8 mouse cellular contexts compared by ENCODE assay signal in the genomic region with DNA sequence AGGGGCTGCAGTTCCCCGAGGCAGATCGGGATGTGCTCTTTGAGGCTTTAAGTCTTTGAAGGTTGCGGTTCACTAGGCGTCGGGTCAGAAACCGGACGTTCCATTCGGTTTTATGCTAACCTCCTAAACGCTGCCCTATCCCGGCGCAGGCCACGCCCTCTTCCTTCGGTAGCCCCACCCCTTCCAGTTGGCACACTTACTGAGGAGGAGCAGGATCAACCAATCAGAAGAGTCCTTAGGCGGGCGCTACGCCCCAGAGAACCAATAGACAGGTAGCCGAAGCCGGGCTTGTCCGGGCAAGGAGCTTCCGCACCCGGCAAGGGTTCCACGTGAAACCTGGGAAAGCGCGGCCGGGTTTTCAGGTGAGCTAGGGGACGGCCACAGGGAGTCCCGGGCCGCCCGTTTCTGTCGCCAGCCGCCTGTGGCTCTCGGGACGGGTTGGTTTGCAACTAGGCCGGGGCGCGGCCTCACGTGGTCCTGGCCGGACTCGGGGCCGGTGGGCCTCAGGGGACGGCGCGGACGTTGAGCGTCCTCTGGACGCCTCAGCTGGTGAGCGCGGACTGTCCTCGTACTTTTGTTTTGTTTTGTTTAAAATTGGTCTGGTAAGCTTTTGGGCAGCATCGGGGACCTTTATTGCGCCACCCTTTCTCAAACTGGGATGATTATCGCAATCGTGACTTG. TPM values are rescaled to one million over a fixed set of nuclear protein-coding genes. Genes with fewer than 3 reads are reported as not detected.
DNase-seq lines count a peak whose midpoint lies in the region; ATAC-seq and TF ChIP-seq lines count a peak whose summit lies in the region.

A gene (plus strand): TSS at position 202 of the 681 bp plus-strand sequence.

- H3K27me3 ChIP-seq in embryonic facial prominence, embryonic 14.5 days (replicated peaks; ENCODE audit: control insufficient read depth, insufficient read depth, low read length): no peaks in the 10 kb centered on the region
- no peaks in the 10 kb centered on the region for H3K27me3 ChIP-seq in heart, adult 2 months (ENCODE audit: control insufficient read depth, insufficient read depth, low read length)
- H3K27me3 ChIP-seq in limb, embryonic 13.5 days: no peaks in the 10 kb centered on the region
- no peaks in the 10 kb centered on the region for H3K27me3 ChIP-seq in midbrain, embryonic 16.5 days (ENCODE audit: control insufficient read depth, insufficient read depth, low read depth, low read length)

- H3K79me2 ChIP-seq in heart, adult 2 months (replicated peaks; ENCODE audit: control insufficient read depth, insufficient read depth, low read length): no peaks in the 10 kb centered on the region

- DNase-seq in 3T3-L1 (ENCODE audit: low read depth, low spot score): peak; percentile 99
- peak; percentile 92 to 96 for DNase-seq in adrenal gland, postnatal 4 days (ENCODE audit: low spot score in 2 of 2)
- DNase-seq in embryonic facial prominence, embryonic 14.5 days (ENCODE audit: low spot score): peak; percentile 99
- DNase-seq in heart, adult 2 months: peak; percentile 98 to 99
- peak; percentile 100 for DNase-seq in kidney, adult 8-10 months
- DNase-seq in spleen, postnatal 10 days (ENCODE audit: low spot score in 2 of 2): peak; percentile 98 to 100

- H3K36me3 ChIP-seq in embryonic facial prominence, embryonic 14.5 days (ENCODE audit: control insufficient read depth, insufficient read depth, low read length): no peaks in the 10 kb centered on the region
- H3K36me3 ChIP-seq in heart, adult 2 months (ENCODE audit: control insufficient read depth, insufficient read depth, low read length): no peaks in the 10 kb centered on the region
- H3K36me3 ChIP-seq in limb, embryonic 13.5 days: peaks cover 3% of the 10 kb centered on the region
- no peaks in the 10 kb centered on the region for H3K36me3 ChIP-seq in midbrain, embryonic 16.5 days (ENCODE audit: control insufficient read depth, insufficient read depth, low read length)

- peak; percentile 99 for ATAC-seq in embryonic facial prominence, embryonic 14.5 days (ENCODE audit: low read depth)
- ATAC-seq in limb, embryonic 13.5 days (ENCODE audit: low FRiP score, low read depth): peak; percentile 98
- ATAC-seq in midbrain, embryonic 16.5 days: peak; percentile 97

- no peaks in the 10 kb centered on the region for H3K9me3 ChIP-seq in embryonic facial prominence, embryonic 14.5 days (ENCODE audit: control insufficient read depth, low read length)
- no peaks in the 10 kb centered on the region for H3K9me3 ChIP-seq in limb, embryonic 13.5 days
- H3K9me3 ChIP-seq in midbrain, embryonic 16.5 days (replicated peaks; ENCODE audit: control insufficient read depth, low read length, poor library complexity, severe bottlenecking): no peaks in the 10 kb centered on the region

- TF ChIP-seq CTCF in heart, adult 2 months (IDR thresholded peaks at IDR 0.05): no peak

- H3K9ac ChIP-seq in embryonic facial prominence, embryonic 14.5 days (ENCODE audit: low read depth, low read length): peak within 1 kb of the TSS; percentile 70
- H3K9ac ChIP-seq in heart, adult 2 months (ENCODE audit: low read depth, low read length): peak within 1 kb of the TSS; percentile 58
- peak within 1 kb of the TSS; percentile 79 for H3K9ac ChIP-seq in limb, embryonic 13.5 days
- peak within 1 kb of the TSS; percentile 80 for H3K9ac ChIP-seq in midbrain, embryonic 16.5 days (ENCODE audit: low read depth, low read length)

- peaks cover 7% of the 10 kb centered on the region; the same call in 1 of the 2 replicates for H3K4me1 ChIP-seq in embryonic facial prominence, embryonic 14.5 days (ENCODE audit: control insufficient read depth, insufficient read depth, low read length)
- peaks cover 2% of the 10 kb centered on the region; the same call in 1 of the 2 replicates for H3K4me1 ChIP-seq in heart, adult 2 months (ENCODE audit: control insufficient read depth, insufficient read depth, low read length)
- H3K4me1 ChIP-seq in limb, embryonic 13.5 days: peaks cover 20% of the 10 kb centered on the region
- H3K4me1 ChIP-seq in midbrain, embryonic 16.5 days (ENCODE audit: control insufficient read depth, insufficient read depth, low read length): peaks cover 18% of the 10 kb centered on the region

- H3K4me3 ChIP-seq in embryonic facial prominence, embryonic 14.5 days (ENCODE audit: low read depth, low read length): peak within 1 kb of the TSS; percentile 74
- H3K4me3 ChIP-seq in heart, adult 2 months: peak within 1 kb of the TSS; percentile 83
- H3K4me3 ChIP-seq in limb, embryonic 13.5 days: peak within 1 kb of the TSS; percentile 90
- peak within 1 kb of the TSS; percentile 99 for H3K4me3 ChIP-seq in midbrain, embryonic 16.5 days (ENCODE audit: low read depth, low read length)

- peak within 1 kb of the TSS; percentile 75 for H3K4me2 ChIP-seq in embryonic facial prominence, embryonic 14.5 days (ENCODE audit: low read depth, low read length)
- H3K4me2 ChIP-seq in limb, embryonic 13.5 days (replicated peaks): peak within 1 kb of the TSS; percentile 92
- peak within 1 kb of the TSS; percentile 70 for H3K4me2 ChIP-seq in midbrain, embryonic 16.5 days (ENCODE audit: low read length)

- no peak for TF ChIP-seq EP300 in heart, adult 2 months (IDR thresholded peaks at IDR 0.05; ENCODE audit: insufficient read depth, low read depth, low read length)

- no peak within 1 kb of the TSS for H3K27ac ChIP-seq in embryonic facial prominence, embryonic 14.5 days (replicated peaks; ENCODE audit: low read depth, low read length)
- peak within 1 kb of the TSS; percentile 86 for H3K27ac ChIP-seq in heart, adult 2 months
- H3K27ac ChIP-seq in limb, embryonic 13.5 days: no peak within 1 kb of the TSS; the same call in 1 of the 2 replicates
- peak within 1 kb of the TSS; percentile 63; the same call in 1 of the 2 replicates for H3K27ac ChIP-seq in midbrain, embryonic 16.5 days (ENCODE audit: low read length)

- intact Hi-C loops in heart, adult 2 months (cut with DNase I): loop anchor here (2.0 kb wide), 1 partner anchor 49 kb away; a partner anchor contains a TSS

- under 1% methylated on average over 46 of the region's 53 CpGs for WGBS in embryonic facial prominence, embryonic 14.5 days
- 2% methylated on average over 53 of the region's 53 CpGs for WGBS in heart, adult 2 months
- WGBS in limb, embryonic 13.5 days: 2% methylated on average over 53 of the region's 53 CpGs
- under 1% methylated on average over 53 of the region's 53 CpGs for WGBS in midbrain, embryonic 16.5 days

- TF ChIP-seq POLR2A in heart, adult 2 months (IDR thresholded peaks at IDR 0.05; ENCODE audit: insufficient read depth, low read depth, low read length): peak; percentile 79

RNA-seq across cellular contexts. Expression of the gene that starts here (rescaled TPM):
- total RNA-seq in adrenal gland, postnatal 4 days (2021): 10 to 100 TPM; 33.0 to 33.7 TPM
- polyA plus RNA-seq in embryonic facial prominence, embryonic 14.5 days (2014; fragmentation: Nextera tagmentation; extraction: Ambion mirVana): 31.8 and 32.7 TPM in 2 replicates
- total RNA-seq in heart, adult 2 months (2021): 10 to 100 TPM; 33.9 to 39.0 TPM
- polyA plus RNA-seq in heart, adult 2 months (2012; rRNA removed): 23.5 and 31.2 TPM in 2 replicates
- polyA plus RNA-seq in limb, embryonic 13.5 days (2015; fragmentation: Nextera tagmentation; extraction: Ambion mirVana): 41.0 and 42.0 TPM in 2 replicates
- 48.5 and 54.0 TPM in 2 replicates for polyA plus RNA-seq in midbrain, embryonic 16.5 days (2015; fragmentation: Nextera tagmentation; extraction: Ambion mirVana)

Comparison
In these comparisons a context has a peak if more than half of its experiments do, and no peak if none do; other contexts are left out.
1. H3K27ac ChIP-seq: peak in heart, adult 2 months (single experiment) and midbrain, embryonic 16.5 days (single experiment); none in embryonic facial prominence, embryonic 14.5 days (single experiment) and limb, embryonic 13.5 days (single experiment).
2. Peak in every context shown above with its lines, with median percentiles within 50 percentile points of each other: DNase-seq, ATAC-seq, H3K4me2 ChIP-seq, H3K4me3 ChIP-seq and H3K9ac ChIP-seq.